Mouse (Mus musculus): ENCODE data around the gene Prrt2.

DNA sequence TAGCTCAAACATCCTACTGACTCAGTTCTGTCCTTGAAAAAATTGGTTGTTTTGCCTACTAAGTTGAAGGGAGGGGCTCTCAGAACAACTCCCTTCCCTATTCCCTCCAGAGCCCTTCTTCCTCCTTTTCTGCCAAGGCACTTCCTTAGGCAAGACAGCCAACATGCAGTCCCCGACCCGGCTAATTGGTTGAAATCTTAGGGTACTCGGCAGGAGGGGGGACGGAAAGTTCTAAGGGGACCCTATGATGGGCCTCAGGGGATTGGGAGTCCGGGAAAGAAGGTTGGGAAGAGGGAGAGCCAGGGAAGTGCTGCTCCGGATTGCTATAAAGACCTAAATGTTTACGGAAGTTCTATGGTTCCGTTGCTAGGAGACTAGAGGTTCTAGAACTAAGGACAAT, 45.5 kb downstream of the Prrt2 start:
- TF ChIP-seq CTCF (IDR thresholded peaks at IDR 0.05; ENCODE audit: low read depth): no peak
- no peak for TF ChIP-seq EP300 (IDR thresholded peaks at IDR 0.05; ENCODE audit: low read depth)

Data from heart, postnatal 0 days (tissue).